Mouse (Mus musculus) olfactory bulb, adult 2 months (tissue): ENCODE measurements at regions not wholly inside any gene's neighbourhood (a gene's known extent, or its start where the extent isn't known, plus 50 kb on each side); places are given as distances from the start of the nearest gene placed in this dataset.

Experiments used
- CTCF ChIP-seq: fragments of 200-500 bp; IDR thresholded peaks from 2 replicates; pipeline ENCODE4 v1.5.1; 2012; ENCODE audit warnings: low read depth, mild to moderate bottlenecking, low read length, moderate library complexity; ENCODE audit not compliant: insufficient read depth
- POLR2A ChIP-seq: fragments of 200-500 bp; IDR thresholded peaks from 2 replicates; pipeline ENCODE4 v1.6.1; 2012; ENCODE audit warnings: mild to moderate bottlenecking, low read depth, low read length, moderate library complexity; ENCODE audit not compliant: insufficient read depth

DNA sequence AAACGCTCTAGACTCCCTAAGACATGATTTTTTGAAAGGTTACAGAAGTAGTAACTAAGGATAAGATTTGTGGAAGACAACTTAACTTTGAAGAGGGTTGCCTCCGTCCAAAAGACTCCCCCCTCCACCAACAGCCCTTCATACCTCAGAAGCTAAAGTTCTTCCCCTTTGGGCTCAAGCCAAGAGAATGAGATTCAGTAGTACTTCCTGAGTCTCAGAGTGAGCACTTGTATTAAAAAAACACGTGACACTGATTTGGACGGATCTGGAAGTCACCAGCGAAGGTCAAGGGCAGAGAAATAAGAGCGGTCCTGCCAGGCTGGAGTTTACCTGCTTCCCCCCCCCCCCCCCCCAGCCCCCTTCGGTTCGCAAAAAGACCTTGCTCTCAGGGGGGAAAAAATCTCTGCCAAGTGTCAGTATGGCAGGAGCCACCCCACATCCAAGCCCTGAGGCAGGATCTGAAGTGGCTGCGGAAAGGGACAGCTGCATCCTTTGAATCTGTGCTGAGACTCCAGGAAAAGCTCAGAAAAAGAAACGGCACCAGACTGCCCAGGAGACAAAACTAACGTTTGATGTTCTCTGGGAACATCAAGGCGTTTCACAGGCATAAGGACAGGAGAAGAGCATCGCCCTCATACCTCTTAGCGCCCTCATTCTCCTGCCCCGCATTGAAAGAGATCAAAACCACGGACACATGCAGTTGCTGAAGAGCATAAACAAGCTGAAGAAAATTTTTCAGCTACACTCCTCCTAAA, 341.2 kb upstream of the Atp2b1 start:
- TF ChIP-seq CTCF = no peak
- no peak for TF ChIP-seq POLR2A
